ENCODE assay signal across 8 mouse cellular contexts in the genomic region with DNA sequence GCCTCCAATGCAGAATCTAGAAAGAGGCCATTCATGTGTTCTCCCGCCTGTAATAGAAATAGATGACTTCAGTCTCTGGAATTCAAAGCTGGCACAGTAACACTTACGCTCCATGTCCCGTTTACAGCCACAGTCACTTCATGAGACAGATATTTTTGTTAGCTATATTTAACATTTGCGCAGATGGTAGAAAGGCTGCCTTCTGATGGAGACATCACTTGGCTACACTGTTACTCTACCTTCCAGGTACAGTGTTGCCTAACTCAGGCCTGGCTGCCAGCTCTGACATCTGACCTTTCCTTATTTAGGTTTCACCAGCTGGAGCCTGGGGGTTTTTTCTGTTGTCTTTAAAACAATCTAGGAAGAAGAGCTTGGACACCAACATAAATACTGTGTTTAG. TPM values are rescaled to one million over a fixed set of nuclear protein-coding genes. Genes with fewer than 3 reads are reported as not detected.
DNase-seq lines count a peak whose midpoint lies in the region; ATAC-seq lines count a peak whose summit lies in the region.

No protein-coding gene starts in this region.

- DNase-seq in frontal cortex, postnatal 14 days (ENCODE audit: low spot score in 2 of 2): no peak
- DNase-seq in left cerebral cortex, postnatal 14 days (ENCODE audit: low spot score in 2 of 2): peak; percentile 32 to 62
- no peak for DNase-seq in left cerebral cortex, adult 11 months (ENCODE audit: low spot score)
- DNase-seq in gonadal fat pad, adult 2 months (ENCODE audit: low read depth): peak; percentile 80
- DNase-seq in lung, postnatal 36 days: peak; percentile 10
- DNase-seq in retina, embryonic 14.5 days (ENCODE audit: low spot score): no peak
- no peak for DNase-seq in kidney, adult 11 months

- ATAC-seq in frontal cortex, adult (ENCODE audit: low TSS enrichment): 0 out of 2 replicates have a peak, but pooled peaks have one; percentile 14

- intact Hi-C loops in left cerebral cortex, postnatal 14 days (cut with DNase I): no loop called here

RNA-seq across cellular contexts. Expression of a gene that starts 3.6 kb away (rescaled TPM):
- total RNA-seq in left cerebral cortex, postnatal 14 days (2021): 10 to 100 TPM; 40.4 to 45.2 TPM
- 20.5 and 24.2 TPM in 2 replicates for polyA plus RNA-seq in gonadal fat pad, adult 2 months (2012; rRNA removed)

RNA-seq across cellular contexts. Expression of a gene that starts 4.6 kb away (rescaled TPM):
- total RNA-seq in left cerebral cortex, postnatal 14 days (2021): 10 to 100 TPM; 92.3 to 98.6 TPM
- 16.4 and 18.5 TPM in 2 replicates for polyA plus RNA-seq in gonadal fat pad, adult 2 months (2012; rRNA removed)

RNA-seq across cellular contexts. Expression of a gene that starts 9.6 kb away (rescaled TPM):
- 10 to 100 TPM; 15.5 to 16.6 TPM for total RNA-seq in left cerebral cortex, postnatal 14 days (2021)
- polyA plus RNA-seq in gonadal fat pad, adult 2 months (2012; rRNA removed): 26.0 and 27.1 TPM in 2 replicates

RNA-seq across cellular contexts. Expression of a gene that starts 10.4 kb away (rescaled TPM):
- under 1 TPM; 0.27 to 0.40 TPM for total RNA-seq in left cerebral cortex, postnatal 14 days (2021)
- 0.39 TPM in 1 of 2 replicates, not detected in the other for polyA plus RNA-seq in gonadal fat pad, adult 2 months (2012; rRNA removed)

RNA-seq across cellular contexts. Expression of a gene that starts 40.8 kb away (rescaled TPM):
- total RNA-seq in left cerebral cortex, postnatal 14 days (2021): 100 to 1,000 TPM; 106 to 123 TPM
- 4.7 and 7.3 TPM in 2 replicates for polyA plus RNA-seq in gonadal fat pad, adult 2 months (2012; rRNA removed)

Comparison
In these comparisons a context has a peak if more than half of its experiments do, and no peak if none do; other contexts are left out.
1. DNase-seq: peak in left cerebral cortex, postnatal 14 days (2 of 2), gonadal fat pad, adult 2 months (single experiment) and lung, postnatal 36 days (single experiment); none in frontal cortex, postnatal 14 days (0 of 2), left cerebral cortex, adult 11 months (single experiment), retina, embryonic 14.5 days (single experiment) and kidney, adult 11 months (single experiment).